Mouse (Mus musculus) right cerebral cortex, postnatal 14 days (tissue): Measurements from ENCODE around the gene Wfdc21.

ENCODE experiments used
- DNase-seq: peaks from one replicate; pipeline ENCODE4 v3.0.0; 2022

Gene Wfdc21

GRCm38 (mm10) chr11:83754227-83754626 is 7.5 kb downstream of the Wfdc21 start:
- no peak for DNase-seq

GRCm38 (mm10) chr11:83767306-83767705 is 20.6 kb downstream of the Wfdc21 start:
- DNase-seq, result no peak

GRCm38 (mm10) chr11:83768976-83769375 is 22.2 kb downstream of the Wfdc21 start:
- DNase-seq, result no peak

- no peak for DNase-seq
Observed at GRCm38 (mm10) chr11:83771014-83771413, 24.3 kb downstream of the Wfdc21 start.

GRCm38 (mm10) chr11:83772341-83772740 is 25.6 kb downstream of the Wfdc21 start:
- DNase-seq, result no peak

- no peak for DNase-seq
Observed at GRCm38 (mm10) chr11:83773691-83774090, 27.0 kb downstream of the Wfdc21 start.

GRCm38 (mm10) chr11:83774324-83774723 is 27.6 kb downstream of the Wfdc21 start:
- DNase-seq, result no peak

GRCm38 (mm10) chr11:83776798-83777197 is 30.1 kb downstream of the Wfdc21 start:
- no peak for DNase-seq

GRCm38 (mm10) chr11:83783931-83784600 is 37.3 kb downstream of the Wfdc21 start:
- no peak for DNase-seq

- DNase-seq, result peak; percentile 27
Observed at GRCm38 (mm10) chr11:83784661-83785060, 37.9 kb downstream of the Wfdc21 start.

GRCm38 (mm10) chr11:83785366-83785765 is 38.6 kb downstream of the Wfdc21 start:
- DNase-seq, result peak; percentile 32

GRCm38 (mm10) chr11:83786835-83787234 is 40.1 kb downstream of the Wfdc21 start:
- DNase-seq, result no peak

GRCm38 (mm10) chr11:83787401-83788021 is 40.8 kb downstream of the Wfdc21 start:
- no peak for DNase-seq

- DNase-seq, result no peak
Observed at GRCm38 (mm10) chr11:83788331-83788730, 41.6 kb downstream of the Wfdc21 start.

GRCm38 (mm10) chr11:83789259-83789658 is 42.5 kb downstream of the Wfdc21 start:
- no peak for DNase-seq

GRCm38 (mm10) chr11:83791133-83791532 is 44.4 kb downstream of the Wfdc21 start:
- no peak for DNase-seq

GRCm38 (mm10) chr11:83792316-83792914 is 45.7 kb downstream of the Wfdc21 start:
- no peak for DNase-seq

- no peak for DNase-seq
Observed at GRCm38 (mm10) chr11:83793264-83793663, 46.5 kb downstream of the Wfdc21 start.

- peak; percentile 23 for DNase-seq
Observed at GRCm38 (mm10) chr11:83796112-83796511, 49.4 kb downstream of the Wfdc21 start.

GRCm38 (mm10) chr11:83796980-83797608 is 50.4 kb downstream of the Wfdc21 start:
- DNase-seq, result no peak

- no peak for DNase-seq
Observed at GRCm38 (mm10) chr11:83799871-83800430, 53.2 kb downstream of the Wfdc21 start.

- peak; percentile 18 for DNase-seq
Observed at GRCm38 (mm10) chr11:83802166-83802565, 55.4 kb downstream of the Wfdc21 start.
